Mouse (Mus musculus): ENCODE results near the gene Abca8b.

- no peak for TF ChIP-seq NRF1 (IDR thresholded peaks at IDR 0.05; ENCODE audit: low read depth, low read length)
- TF ChIP-seq EP300 (IDR thresholded peaks at IDR 0.05; ENCODE audit: low read length), result no peak
- no peak for TF ChIP-seq USF1 (IDR thresholded peaks at IDR 0.05; ENCODE audit: low read depth, low read length)
- no peak for TF ChIP-seq RAD21 (IDR thresholded peaks at IDR 0.05; ENCODE audit: low read depth, low read length)
Observed at GRCm38 (mm10) chr11:109884126-109884525, 111.5 kb downstream of the Abca8b start.

Data from CH12.LX (cell line).